Mouse (Mus musculus) neural tube, embryonic 14.5 days (tissue): ENCODE measurements around the gene Trp63. TPM values are rescaled to one million over a fixed set of nuclear protein-coding genes. Genes with fewer than 3 reads are reported as not detected.

Experiments
- ATAC-seq: fragments of 200-750 bp; cut with Nextera tagmentation; 2 replicates; pipeline ENCODE4 v1.8.0; 2017; ENCODE audit warnings: low read depth, mild to moderate bottlenecking, moderate TSS enrichment, moderate library complexity
- H3K27ac ChIP-seq: fragments of 300-500 bp; sonication (generic); 2 replicates; pipeline ENCODE4 v1.5.1; 2014; ENCODE audit warnings: low read depth, mild to moderate bottlenecking, control low read depth, low read length, moderate library complexity, mixed read lengths
- H3K27me3 ChIP-seq: fragments of 300-500 bp; sonication (generic); 2 replicates; pipeline ENCODE4 v1.6.1; 2014; ENCODE audit warnings: low read length; ENCODE audit not compliant: control insufficient read depth, insufficient read depth
- H3K36me3 ChIP-seq: fragments of 300-500 bp; sonication (generic); 2 replicates; pipeline ENCODE4 v1.6.1; 2014; ENCODE audit warnings: low read length, mixed read lengths; ENCODE audit not compliant: control insufficient read depth, insufficient read depth
- H3K4me1 ChIP-seq: fragments of 300-500 bp; sonication (generic); 2 replicates; pipeline ENCODE4 v1.6.1; 2014; ENCODE audit warnings: low read length; ENCODE audit not compliant: control insufficient read depth, insufficient read depth
- H3K4me2 ChIP-seq: fragments of 300-500 bp; sonication (generic); 2 replicates; pipeline ENCODE4 v1.6.1; 2014; ENCODE audit warnings: mild to moderate bottlenecking, low read depth, low read length, control low read depth
- H3K4me3 ChIP-seq: fragments of 300-500 bp; sonication (generic); 2 replicates; pipeline ENCODE4 v1.5.1; 2014; ENCODE audit warnings: low read depth, low read length, control low read depth, mixed read lengths
- H3K9ac ChIP-seq: fragments of 300-500 bp; sonication (generic); replicated peaks from 2 replicates; pipeline ENCODE4 v1.6.1; 2014; ENCODE audit warnings: low read depth, mild to moderate bottlenecking, control low read depth, low read length, mixed read lengths
- H3K9me3 ChIP-seq: fragments of 300-500 bp; sonication (generic); 2 replicates; pipeline ENCODE4 v1.6.1; 2016; ENCODE audit warnings: low read length; ENCODE audit not compliant: control insufficient read depth
- WGBS: fragments of 180-500 bp; shearing (Covaris S2); extraction: QIAGEN DNeasy Blood & Tissue Kit; methylation state at CpG from one replicate; pipeline ENCODE4 v1.1.7; 2014; 5-methylcytosine and 5-hydroxymethylcytosine counted together
- polyA plus RNA-seq: library from polyadenylated mRNA; unstranded; fragments of >200 nt; fragmentation: Nextera tagmentation; extraction: Ambion mirVana; gene quantifications from 2 replicates; pipeline ENCODE4 v1.2.1, GENCODE M21; 2014

Trp63 gene
- polyA plus RNA-seq, 1 experiment from 2014 or later: 0.15 TPM

DNA sequence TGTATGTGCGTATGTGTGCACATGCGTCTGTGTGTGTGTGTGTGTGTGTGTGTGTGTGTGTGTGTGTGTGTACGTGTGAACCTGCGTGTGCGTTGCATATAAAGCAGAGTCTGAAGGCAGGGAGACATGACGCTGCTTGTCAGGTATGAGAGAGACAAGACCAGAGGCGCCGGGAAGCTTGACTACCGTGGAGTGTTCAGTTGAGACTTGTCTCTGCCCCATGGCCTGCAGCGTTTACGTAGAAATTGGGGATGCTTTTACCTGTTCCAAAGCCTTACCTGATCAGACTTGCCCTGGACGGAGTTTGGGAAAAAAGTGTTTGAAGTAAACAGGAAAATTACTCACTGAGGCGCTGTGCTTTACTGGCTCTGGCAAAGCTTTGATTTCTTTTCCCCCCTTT lies 160.1 kb downstream of the Trp63 start:
- 93% methylated on average over 13 of the region's 13 CpGs for WGBS
- Histone ChIP-seq H3K4me1 (no peaks in the 10 kb centered on the region), H3K27me3 (no peaks in the 10 kb centered on the region), H3K27ac (no peak overlapping the region), H3K4me3 (no peak overlapping the region), H3K9me3 (no peaks in the 10 kb centered on the region), H3K36me3 (no peaks in the 10 kb centered on the region), H3K9ac (no peak overlapping the region), H3K4me2 (no peak overlapping the region)
- no peak for ATAC-seq

- H3K9ac ChIP-seq: no peak overlapping the region
- H3K27ac ChIP-seq: no peak overlapping the region
- 95% methylated on average over 5 of the region's 5 CpGs for WGBS
- no peak for ATAC-seq
- H3K4me1 ChIP-seq: no peaks in the 10 kb centered on the region
- no peak overlapping the region for H3K4me2 ChIP-seq
- no peaks in the 10 kb centered on the region for H3K36me3 ChIP-seq
- H3K27me3 ChIP-seq: no peaks in the 10 kb centered on the region
- H3K9me3 ChIP-seq: no peaks in the 10 kb centered on the region
- H3K4me3 ChIP-seq: no peak overlapping the region
Measured at GRCm38 (mm10) chr16:25846611-25847010, 163.0 kb downstream of the Trp63 start.

GRCm38 (mm10) chr16:25848474-25848873 lies 164.9 kb downstream of the Trp63 start:
- Histone ChIP-seq H3K4me2 (no peak overlapping the region), H3K27me3 (no peaks in the 10 kb centered on the region), H3K9ac (no peak overlapping the region), H3K4me3 (no peak overlapping the region), H3K27ac (no peak overlapping the region), H3K9me3 (no peaks in the 10 kb centered on the region), H3K4me1 (no peaks in the 10 kb centered on the region), H3K36me3 (no peaks in the 10 kb centered on the region)
- 68% methylated on average over 2 of the region's 2 CpGs for WGBS
- ATAC-seq: no peak

DNA sequence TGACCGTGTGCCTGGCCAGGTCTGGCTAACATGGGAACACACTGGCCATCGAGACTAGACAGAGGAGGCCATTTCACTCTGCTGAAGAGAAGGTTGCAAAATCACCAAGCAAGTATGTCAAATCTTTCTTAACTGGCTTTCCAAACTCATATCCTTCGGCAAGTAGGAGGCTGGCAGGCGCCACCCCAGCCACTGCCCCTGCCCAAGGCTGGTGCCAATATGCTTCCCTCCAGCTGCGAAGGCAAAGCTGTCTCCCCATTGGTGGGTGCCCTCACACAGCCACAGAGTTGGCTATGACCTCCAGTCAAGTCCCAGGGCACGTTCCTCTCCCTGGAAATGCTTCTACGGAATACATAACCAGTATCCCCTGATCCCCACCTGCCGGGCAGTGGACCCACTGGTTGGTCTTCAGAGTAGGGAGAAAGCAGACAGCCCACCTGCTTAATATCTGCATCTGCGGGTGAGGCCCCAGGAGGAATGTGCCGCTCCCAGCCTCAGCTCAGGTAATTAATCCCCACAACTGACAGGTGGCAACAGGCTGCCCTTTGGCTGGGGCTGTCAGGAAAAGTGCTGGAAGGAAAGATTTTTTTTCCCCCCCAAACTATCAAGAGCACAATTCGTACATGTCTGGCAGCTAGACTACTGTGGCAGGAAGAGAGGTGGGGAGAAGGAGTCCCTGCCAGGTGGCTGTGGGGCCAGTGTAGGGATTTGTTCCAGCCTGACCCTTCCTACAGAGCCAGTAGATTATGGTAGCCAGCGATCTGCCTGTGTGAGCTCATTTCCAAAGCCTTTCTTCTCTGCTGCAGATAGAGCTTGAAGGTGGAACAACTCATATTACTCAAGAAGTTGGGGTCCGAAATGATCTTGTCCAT lies 166.3 kb downstream of the Trp63 start:
- no peak for ATAC-seq
- H3K4me1 ChIP-seq: no peaks in the 10 kb centered on the region

GRCm38 (mm10) chr16:25860731-25861505 lies 177.4 kb downstream of the Trp63 start:
- Histone ChIP-seq H3K9ac (no peak overlapping the region), H3K4me1 (no peaks in the 10 kb centered on the region), H3K4me3 (no peak overlapping the region), H3K36me3 (no peaks in the 10 kb centered on the region), H3K4me2 (no peak overlapping the region), H3K9me3 (no peaks in the 10 kb centered on the region), H3K27me3 (no peaks in the 10 kb centered on the region), H3K27ac (no peak overlapping the region)
- no peak for ATAC-seq
- WGBS: 88% methylated on average over 8 of the region's 8 CpGs

More for the DNA sequence above, 166.3 kb downstream of the Trp63 start:
- Histone ChIP-seq H3K36me3 (no peaks in the 10 kb centered on the region), H3K9ac (no peak overlapping the region), H3K4me2 (no peak overlapping the region), H3K9me3 (no peaks in the 10 kb centered on the region), H3K27me3 (no peaks in the 10 kb centered on the region), H3K4me3 (no peak overlapping the region), H3K27ac (no peak overlapping the region)
- WGBS: 84% methylated on average over 13 of the region's 13 CpGs

DNA sequence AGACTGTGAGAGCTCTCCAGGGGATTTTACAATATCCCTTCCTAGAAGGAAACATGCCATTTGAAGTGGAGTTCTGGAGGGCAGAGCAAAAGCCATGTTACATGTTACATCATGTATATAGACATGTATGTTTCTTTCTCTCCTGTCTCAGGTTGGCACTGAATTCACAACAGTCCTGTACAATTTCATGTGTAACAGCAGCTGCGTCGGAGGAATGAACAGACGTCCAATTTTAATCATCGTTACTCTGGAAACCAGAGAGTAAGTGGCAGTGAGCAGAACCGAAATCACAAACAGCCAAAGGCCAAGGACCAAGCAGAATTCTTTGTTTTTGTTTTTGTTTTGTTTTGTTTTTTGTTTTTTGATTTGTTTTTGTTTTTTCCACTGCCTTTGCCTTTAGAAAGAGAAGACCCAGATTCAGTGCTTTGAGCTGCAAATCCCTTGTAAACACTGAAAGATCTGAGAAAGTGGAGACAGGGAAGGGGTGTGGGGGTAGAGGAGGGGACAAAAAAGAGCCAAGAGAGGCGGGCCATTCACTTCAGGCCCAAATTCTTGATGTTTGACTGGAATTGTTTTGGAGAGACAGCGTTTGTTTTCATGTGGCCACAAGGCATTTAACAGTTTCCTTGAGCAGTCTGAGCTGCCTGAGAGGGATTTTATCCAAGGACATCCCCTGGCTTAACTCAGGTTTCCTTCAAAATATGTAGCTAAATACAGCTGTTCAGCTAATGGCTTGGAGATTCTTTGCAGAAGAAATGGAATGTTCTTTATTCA lies 181.7 kb downstream of the Trp63 start:
- H3K27me3 ChIP-seq: no peaks in the 10 kb centered on the region
- 64% methylated on average over 7 of the region's 7 CpGs for WGBS
- no peaks in the 10 kb centered on the region for H3K36me3 ChIP-seq
- H3K9ac ChIP-seq: no peak overlapping the region
- no peak for ATAC-seq
- H3K27ac ChIP-seq: no peak overlapping the region
- no peak overlapping the region for H3K4me2 ChIP-seq
- H3K4me1 ChIP-seq: no peaks in the 10 kb centered on the region
- no peak overlapping the region for H3K4me3 ChIP-seq
- no peaks in the 10 kb centered on the region for H3K9me3 ChIP-seq

DNA sequence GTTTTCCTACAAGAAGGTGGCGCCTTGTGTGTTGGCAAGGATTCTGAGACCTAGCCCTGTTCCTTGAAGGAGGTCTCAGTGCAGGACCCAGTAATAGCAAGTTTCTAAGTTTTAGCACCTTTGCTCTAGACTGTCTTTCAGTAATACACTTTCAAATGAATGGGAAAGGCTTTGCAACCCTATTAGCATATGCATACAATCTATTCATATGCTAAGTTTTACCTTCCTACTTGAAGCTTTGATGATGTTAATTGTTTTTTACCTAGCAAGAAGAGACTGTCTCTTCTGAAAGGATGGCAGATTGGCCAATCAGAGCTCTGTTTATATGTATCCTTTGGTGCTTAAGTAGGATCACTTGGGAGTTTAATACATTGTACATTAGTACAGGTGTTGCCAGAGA lies 187.9 kb downstream of the Trp63 start:
- 77% methylated on average over 1 of the region's 1 CpGs for WGBS
- no peak overlapping the region for H3K4me2 ChIP-seq
- no peaks in the 10 kb centered on the region for H3K36me3 ChIP-seq
- H3K9ac ChIP-seq: no peak overlapping the region
- no peak for ATAC-seq
- H3K9me3 ChIP-seq: no peaks in the 10 kb centered on the region
- H3K27me3 ChIP-seq: no peaks in the 10 kb centered on the region
- H3K27ac ChIP-seq: no peak overlapping the region
- no peak overlapping the region for H3K4me3 ChIP-seq
- H3K4me1 ChIP-seq: no peaks in the 10 kb centered on the region

- 98% methylated on average over 2 of the region's 2 CpGs for WGBS
- Histone ChIP-seq H3K36me3 (no peaks in the 10 kb centered on the region), H3K27ac (no peak overlapping the region), H3K4me2 (no peak overlapping the region), H3K9me3 (no peaks in the 10 kb centered on the region), H3K4me3 (no peak overlapping the region), H3K27me3 (no peaks in the 10 kb centered on the region), H3K9ac (no peak overlapping the region), H3K4me1 (no peaks in the 10 kb centered on the region)
- ATAC-seq: no peak
Measured at GRCm38 (mm10) chr16:25875681-25876080, 192.1 kb downstream of the Trp63 start.
